20 mouse cellular contexts compared by ENCODE assay signal in genomic region chr2:127714726-127715125, GRCm38 (mm10). TPM values are rescaled to one million over a fixed set of nuclear protein-coding genes. Genes with fewer than 3 reads are reported as not detected.
"Had no signal": no experiment of that assay in that cellular context is flagged by ENCODE, and none has a peak within 500 bp of the region (broad histone marks: within the 10 kb centered on the region; RNA-seq: fewer than 3 reads in every experiment).

No protein-coding gene starts in this region.

- H3K36me3 ChIP-seq: liver, embryonic 13.5 days; midbrain, embryonic 10.5 days; midbrain, embryonic 13.5 days; neural tube, embryonic 13.5 days had no signal

- H3K4me1 ChIP-seq: liver, embryonic 13.5 days; megakaryocyte, embryonic 14.5 days; midbrain, embryonic 13.5 days; neural tube, embryonic 13.5 days had no signal

- H3K9ac ChIP-seq: liver, embryonic 13.5 days; midbrain, embryonic 13.5 days; neural tube, embryonic 13.5 days had no signal

- H3K9me3 ChIP-seq: liver, embryonic 13.5 days; megakaryocyte, embryonic 14.5 days; midbrain, embryonic 10.5 days; midbrain, embryonic 13.5 days; neural tube, embryonic 13.5 days had no signal

- DNase-seq: kidney, adult 2 months; layer of hippocampus, adult 9-11 months; left cerebral cortex, postnatal 4 days; liver, embryonic 13.5 days; lung, adult 2 months; retina, postnatal 1 day; right cerebral cortex, postnatal 25 days; spleen, adult 18-20 months; thymus, adult 18-20 months; thymus, postnatal 36 days had no signal

- H3K27me3 ChIP-seq: liver, embryonic 13.5 days; midbrain, embryonic 13.5 days; neural tube, embryonic 13.5 days had no signal

- H3K27ac ChIP-seq: kidney, postnatal 0 days; layer of hippocampus, adult 2 months; liver, embryonic 13.5 days; midbrain, embryonic 10.5 days; midbrain, embryonic 13.5 days; neural tube, embryonic 13.5 days had no signal

- H3K4me3 ChIP-seq: layer of hippocampus, adult 2 months; liver, embryonic 13.5 days; megakaryocyte, embryonic 14.5 days; midbrain, embryonic 10.5 days; midbrain, embryonic 13.5 days; myocyte; neural tube, embryonic 13.5 days had no signal

- ATAC-seq: lung, postnatal 0 days; midbrain, embryonic 13.5 days; midbrain, embryonic 16.5 days had no signal

- H3K4me2 ChIP-seq: liver, embryonic 13.5 days; midbrain, embryonic 13.5 days; neural tube, embryonic 13.5 days had no signal

RNA-seq across cellular contexts. Expression of gene Mall, which starts 15.0 kb away (rescaled TPM):
- polyA plus RNA-seq: myocyte had no signal

RNA-seq across cellular contexts. Expression of gene Mal, which starts 58.2 kb away (rescaled TPM):
- polyA plus RNA-seq: liver, embryonic 16.5 days had no signal
